Mouse (Mus musculus) layer of hippocampus, adult 11-12 months (tissue): ENCODE measurements at regions not wholly inside any gene's neighbourhood (a gene's known extent, or its start where the extent isn't known, plus 50 kb on each side); places are given as distances from the start of the nearest gene placed in this dataset.
"Not testable (repeated sequence)": the region's sequence is repeated elsewhere in the genome, so short reads cannot be mapped to it uniquely, and the experiment has no call there.

Source experiments
- DNase-seq: peaks from one replicate; pipeline ENCODE4 v3.0.0; 2022; ENCODE audit warnings: low spot score

- no peak for DNase-seq
Measured at GRCm38 (mm10) chrX:129546016-129546415, 203.5 kb upstream of the Diaph2 start.

- no peak for DNase-seq
Measured at GRCm38 (mm10) chrX:129547606-129548005, 201.9 kb upstream of the Diaph2 start.

GRCm38 (mm10) chrX:129556001-129556400 is 193.5 kb upstream of the Diaph2 start:
- no peak for DNase-seq

- DNase-seq = no peak
Measured at GRCm38 (mm10) chrX:129599491-129599890, 150.1 kb upstream of the Diaph2 start.

GRCm38 (mm10) chrX:129607842-129608241 is 141.7 kb upstream of the Diaph2 start:
- no peak for DNase-seq

DNA sequence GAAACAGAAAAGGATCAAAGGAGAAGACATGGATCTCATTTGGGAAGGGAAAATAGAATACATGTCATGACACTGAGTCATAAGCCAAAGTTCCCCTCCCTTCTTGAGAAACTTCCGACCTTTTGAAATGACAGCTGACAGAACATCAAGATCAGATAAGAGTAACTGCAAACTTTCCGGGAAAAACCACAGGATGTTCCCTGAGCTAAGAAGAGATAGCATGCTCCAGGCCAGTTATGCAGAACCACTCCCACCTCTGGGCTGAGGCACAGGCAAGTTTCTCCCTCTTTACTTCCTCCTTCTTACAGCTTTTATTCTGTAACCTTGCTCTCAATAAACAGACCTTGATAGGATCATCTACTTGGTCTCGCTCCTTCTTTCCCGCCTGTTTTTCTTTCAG is 138.0 kb upstream of the Diaph2 start:
- not testable (repeated sequence) for DNase-seq

DNA sequence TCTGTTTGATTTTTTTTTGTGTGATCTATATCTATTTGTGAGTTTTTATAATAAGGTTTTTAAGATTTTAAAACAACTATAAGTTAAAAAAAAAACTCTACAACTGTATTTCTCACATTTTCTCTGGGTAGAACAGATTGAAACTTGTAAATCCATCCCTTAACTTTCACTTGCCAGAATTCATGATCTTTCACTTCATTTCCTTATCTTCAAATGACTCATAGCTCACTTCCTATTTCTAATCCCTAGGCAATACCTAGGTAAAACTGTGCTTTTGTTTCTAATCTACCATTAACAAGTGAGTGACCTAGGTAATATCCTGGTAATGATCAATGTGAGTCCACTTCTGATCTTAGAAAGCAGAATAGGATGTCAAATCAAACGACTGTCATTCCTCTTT is 112.5 kb upstream of the Diaph2 start:
- DNase-seq = no peak

- DNase-seq = peak; percentile 2
Measured at GRCm38 (mm10) chrX:129645106-129645505, 104.4 kb upstream of the Diaph2 start.

DNA sequence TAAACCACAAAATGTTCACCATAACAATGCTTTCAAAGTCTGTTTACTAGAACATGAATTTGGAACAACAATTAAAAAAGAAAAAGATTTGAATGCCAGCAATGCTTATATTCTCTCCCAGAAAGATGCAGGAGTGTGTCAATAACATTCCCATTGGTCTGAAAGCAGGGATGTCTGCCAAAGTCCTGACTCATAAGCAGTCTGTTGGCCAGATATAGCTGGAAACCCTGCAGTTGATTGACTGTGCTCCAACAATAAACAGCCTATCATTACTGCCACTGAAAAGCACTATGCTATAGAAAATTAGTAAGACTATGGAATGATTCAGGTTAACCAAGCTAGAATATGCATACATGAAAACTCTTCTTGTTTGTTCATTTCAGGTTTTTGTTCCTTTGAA is 92.6 kb upstream of the Diaph2 start:
- peak; percentile 11 for DNase-seq

- DNase-seq = no peak
Measured at GRCm38 (mm10) chrX:129690677-129691076, 58.9 kb upstream of the Diaph2 start.
